Comparison of ENCODE assay signal across 20 mouse cellular contexts in the genomic region with DNA sequence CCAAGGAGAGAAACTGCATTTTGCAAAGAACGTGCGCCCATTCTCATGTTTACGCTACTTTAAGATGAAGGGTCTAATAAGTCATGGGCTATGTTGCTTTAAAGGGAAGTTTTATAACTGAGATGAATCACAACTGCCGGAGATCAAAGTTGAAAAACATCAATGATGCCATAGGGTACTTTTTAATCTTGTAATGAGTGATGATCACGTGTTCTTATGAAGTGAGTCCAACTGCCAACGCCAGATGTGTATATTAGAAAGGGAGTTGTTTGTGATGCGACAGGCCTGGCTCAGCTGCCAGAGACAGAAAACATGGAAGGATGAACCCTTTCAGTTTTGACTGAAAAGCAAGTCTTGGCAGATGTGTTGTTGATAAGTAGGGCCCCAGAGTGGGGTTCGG.
DNase-seq lines count a peak whose midpoint lies in the region; ATAC-seq and TF ChIP-seq lines count a peak whose summit lies in the region.
"Had no signal": no experiment of that assay in that cellular context is flagged by ENCODE, and none has a peak within 500 bp of the region (broad histone marks: within the 10 kb centered on the region; RNA-seq: fewer than 3 reads in every experiment).

No protein-coding gene starts in this region.

- 36% methylated on average over 8 of the region's 8 CpGs for WGBS in lung, embryonic 14.5 days
- WGBS in liver, embryonic 12.5 days (ENCODE audit: insufficient replicate concordance) = 73% methylated on average over 8 of the region's 8 CpGs

- no peak overlapping the region for H3K4me3 ChIP-seq in lung, embryonic 14.5 days (ENCODE audit: low read depth, low read length)
- H3K4me3 ChIP-seq in liver, embryonic 12.5 days = no peak overlapping the region
- H3K4me3 ChIP-seq: forebrain, embryonic 15.5 days; hindbrain, embryonic 12.5 days had no signal

- no peak overlapping the region for H3K27ac ChIP-seq in lung, embryonic 14.5 days (ENCODE audit: low read depth)
- no peak overlapping the region for H3K27ac ChIP-seq in liver, embryonic 12.5 days
- H3K27ac ChIP-seq: forebrain, embryonic 15.5 days; hindbrain, embryonic 12.5 days had no signal

- no peaks in the 10 kb centered on the region for H3K27me3 ChIP-seq in lung, embryonic 14.5 days (ENCODE audit: insufficient read depth, low read length)
- H3K27me3 ChIP-seq in liver, embryonic 12.5 days (replicated peaks) = no peaks in the 10 kb centered on the region
- H3K27me3 ChIP-seq: forebrain, embryonic 15.5 days; hindbrain, embryonic 12.5 days; Patski had no signal

- ATAC-seq in lung, embryonic 14.5 days (ENCODE audit: insufficient read depth) = peak; percentile 26
- ATAC-seq in CD4-positive, CD25-positive, alpha-beta regulatory T cell, adult 4 months = peak; percentile 56
- no peak for ATAC-seq in liver, embryonic 12.5 days
- ATAC-seq: forebrain, embryonic 15.5 days; hindbrain, embryonic 16.5 days; Patski had no signal

- H3K9me3 ChIP-seq in lung, embryonic 14.5 days (ENCODE audit: low read depth, low read length) = no peaks in the 10 kb centered on the region
- no peaks in the 10 kb centered on the region for H3K9me3 ChIP-seq in liver, embryonic 12.5 days (replicated peaks)
- H3K9me3 ChIP-seq: forebrain, embryonic 15.5 days; hindbrain, embryonic 12.5 days had no signal

- no peak overlapping the region for H3K9ac ChIP-seq in lung, embryonic 14.5 days
- no peak overlapping the region for H3K9ac ChIP-seq in liver, embryonic 12.5 days
- H3K9ac ChIP-seq: forebrain, embryonic 15.5 days; hindbrain, embryonic 12.5 days had no signal

- TF ChIP-seq CTCF in lung, embryonic 14.5 days (IDR thresholded peaks at IDR 0.05; ENCODE audit: low read depth) = no peak

- H3K4me1 ChIP-seq in lung, embryonic 14.5 days (ENCODE audit: insufficient read depth) = peaks cover 29% of the 10 kb centered on the region
- no peaks in the 10 kb centered on the region; the same call in 1 of the 2 replicates for H3K4me1 ChIP-seq in liver, embryonic 12.5 days

- peak overlapping the region; percentile 24; the same call in 1 of the 2 replicates for H3K4me2 ChIP-seq in lung, embryonic 14.5 days
- H3K4me2 ChIP-seq in liver, embryonic 12.5 days = no peak overlapping the region
- H3K4me2 ChIP-seq: forebrain, embryonic 15.5 days; hindbrain, embryonic 12.5 days had no signal

- H3K36me3 ChIP-seq in lung, embryonic 14.5 days (ENCODE audit: insufficient read depth) = no peaks in the 10 kb centered on the region
- no peaks in the 10 kb centered on the region for H3K36me3 ChIP-seq in liver, embryonic 12.5 days
- H3K36me3 ChIP-seq: forebrain, embryonic 15.5 days; hindbrain, embryonic 12.5 days had no signal

- DNase-seq in lung, embryonic 14.5 days = peak; percentile 83
- no peak for DNase-seq in lung, adult 18-20 months
- DNase-seq in CD4-positive helper T cell, adult 2 months (ENCODE audit: low read depth, low spot score) = peak; percentile 58
- DNase-seq in induced T-regulatory cell, adult 2 months (ENCODE audit: low read depth) = peak; percentile 76
- DNase-seq in left cerebral cortex, adult 9 months (ENCODE audit: low spot score in 2 of 2) = no peak
- DNase-seq in left cerebral cortex, postnatal 10 days (ENCODE audit: extremely low spot score in 1 of 2, low spot score in 2 of 2) = no peak
- DNase-seq: adrenal gland, adult 2 months; adrenal gland, postnatal 25 days; cerebellum, adult 18-20 months; cerebellum, adult 9-11 months; cerebellum, postnatal 36 days; gastrocnemius, postnatal 36 days; heart, postnatal 10 days; heart, postnatal 4 days had no signal

- intact Hi-C loops in left cerebral cortex, postnatal 10 days (cut with DNase I) = no loop called here

Comparison
In these comparisons a context has a peak if more than half of its experiments do, and no peak if none do; other contexts are left out.
1. DNase-seq: peak in lung, embryonic 14.5 days (single experiment), CD4-positive helper T cell, adult 2 months (single experiment) and induced T-regulatory cell, adult 2 months (single experiment); none in lung, adult 18-20 months (0 of 2), left cerebral cortex, adult 9 months (0 of 2) and left cerebral cortex, postnatal 10 days (0 of 2).